Mouse (Mus musculus) naive thymus-derived CD4-positive, alpha-beta T cell, adult 2 months (primary cell): ENCODE measurements around the gene Hoxc4.

Experiments
- DNase-seq: peaks from one replicate; pipeline ENCODE4 v3.0.0-alpha.2; 2011; ENCODE audit warnings: low read depth

Hoxc4 gene

GRCm38 (mm10) chr15:103038701-103039480 is 20.2 kb downstream of the Hoxc4 start:
- DNase-seq = no peak

GRCm38 (mm10) chr15:103039609-103040008 is 20.9 kb downstream of the Hoxc4 start:
- no peak for DNase-seq

- DNase-seq = no peak
These were observed 21.9 kb downstream of the Hoxc4 start for GRCm38 (mm10) chr15:103040601-103041000.

GRCm38 (mm10) chr15:103041613-103042012 is 22.9 kb downstream of the Hoxc4 start:
- DNase-seq = no peak

- no peak for DNase-seq
These were observed 23.5 kb downstream of the Hoxc4 start for GRCm38 (mm10) chr15:103042209-103042608.

GRCm38 (mm10) chr15:103051670-103052069 is 32.9 kb downstream of the Hoxc4 start:
- DNase-seq = no peak

- DNase-seq = no peak
These were observed 34.5 kb downstream of the Hoxc4 start for GRCm38 (mm10) chr15:103053210-103053609.

GRCm38 (mm10) chr15:103056396-103056795 is 37.7 kb downstream of the Hoxc4 start:
- no peak for DNase-seq

GRCm38 (mm10) chr15:103058715-103059114 is 40.0 kb downstream of the Hoxc4 start:
- no peak for DNase-seq

GRCm38 (mm10) chr15:103059393-103059992 is 40.8 kb downstream of the Hoxc4 start:
- no peak for DNase-seq

- no peak for DNase-seq
These were observed 41.2 kb downstream of the Hoxc4 start for GRCm38 (mm10) chr15:103060021-103060340.

GRCm38 (mm10) chr15:103060341-103061130 is 41.8 kb downstream of the Hoxc4 start:
- no peak for DNase-seq

- DNase-seq = no peak
These were observed 42.5 kb downstream of the Hoxc4 start for GRCm38 (mm10) chr15:103061131-103061825.

GRCm38 (mm10) chr15:103061988-103062387 is 43.3 kb downstream of the Hoxc4 start:
- no peak for DNase-seq

- DNase-seq = no peak
These were observed 46.9 kb downstream of the Hoxc4 start for GRCm38 (mm10) chr15:103065642-103066041.

GRCm38 (mm10) chr15:103067701-103068100 is 49.0 kb downstream of the Hoxc4 start:
- DNase-seq = no peak

- no peak for DNase-seq
These were observed 50.4 kb downstream of the Hoxc4 start for GRCm38 (mm10) chr15:103069173-103069572.

GRCm38 (mm10) chr15:103071266-103071665 is 52.5 kb downstream of the Hoxc4 start:
- no peak for DNase-seq

- DNase-seq = no peak
These were observed 56.1 kb downstream of the Hoxc4 start for GRCm38 (mm10) chr15:103074663-103075415.

GRCm38 (mm10) chr15:103077673-103078072 is 58.9 kb downstream of the Hoxc4 start:
- DNase-seq = no peak

- no peak for DNase-seq
These were observed 63.9 kb downstream of the Hoxc4 start for GRCm38 (mm10) chr15:103082622-103083021.

- DNase-seq = no peak
These were observed 64.9 kb downstream of the Hoxc4 start for GRCm38 (mm10) chr15:103083598-103083997.
